Mouse (Mus musculus) neural tube, embryonic 13.5 days (tissue): ENCODE results near the gene Ube2q1. TPM values are rescaled to one million over a fixed set of nuclear protein-coding genes. Genes with fewer than 3 reads are reported as not detected.

Experiments
- ATAC-seq: fragments of 200-750 bp; cut with Nextera tagmentation; 2 replicates; pipeline ENCODE4 v1.8.0; 2017; ENCODE audit warnings: low read depth, mild to moderate bottlenecking, moderate TSS enrichment, moderate library complexity
- H3K27ac ChIP-seq: fragments of 300-500 bp; sonication (generic); replicated peaks from 2 replicates; pipeline ENCODE4 v1.5.1; 2015; ENCODE audit warnings: moderate library complexity, mild to moderate bottlenecking, inconsistent platforms
- H3K27me3 ChIP-seq: fragments of 300-500 bp; sonication (generic); 2 replicates; pipeline ENCODE4 v1.6.1; 2015; ENCODE audit warnings: mild to moderate bottlenecking, inconsistent platforms
- H3K36me3 ChIP-seq: fragments of 300-500 bp; sonication (generic); 2 replicates; pipeline ENCODE4 v1.6.1; 2015; ENCODE audit warnings: mild to moderate bottlenecking, inconsistent platforms
- H3K4me1 ChIP-seq: fragments of 300-500 bp; sonication (generic); replicated peaks from 2 replicates; pipeline ENCODE4 v1.6.1; 2015; ENCODE audit warnings: inconsistent platforms
- H3K4me2 ChIP-seq: fragments of 300-500 bp; sonication (generic); 2 replicates; pipeline ENCODE4 v1.6.1; 2015; ENCODE audit warnings: inconsistent platforms, mild to moderate bottlenecking, moderate library complexity
- H3K4me3 ChIP-seq: fragments of 300-500 bp; sonication (generic); 2 replicates; pipeline ENCODE4 v1.5.1; 2015; ENCODE audit warnings: mild to moderate bottlenecking, inconsistent platforms
- H3K9ac ChIP-seq: fragments of 300-500 bp; sonication (generic); 2 replicates; pipeline ENCODE4 v1.6.1; 2015; ENCODE audit warnings: moderate library complexity, mild to moderate bottlenecking, inconsistent platforms
- H3K9me3 ChIP-seq: fragments of 300-500 bp; sonication (generic); 2 replicates; pipeline ENCODE4 v1.6.1; 2016; ENCODE audit warnings: inconsistent platforms
- WGBS: fragments of 180-500 bp; shearing (Covaris S2); methylation state at CpG from one replicate; pipeline ENCODE4 v1.1.7; 2015; 5-methylcytosine and 5-hydroxymethylcytosine counted together
- polyA plus RNA-seq: library from polyadenylated mRNA; unstranded; fragments of >200 nt; fragmentation: Nextera tagmentation; extraction: Ambion mirVana; gene quantifications from 2 replicates; pipeline ENCODE4 v1.2.1, GENCODE M21; 2015

Ube2q1 gene
- polyA plus RNA-seq, 1 experiment from 2014 or later: 15.2 TPM

- Histone ChIP-seq H3K27me3 (no peaks in the 10 kb centered on the region), H3K9ac (no peak overlapping the region), H3K4me3 (no peak overlapping the region), H3K4me1 (no peaks in the 10 kb centered on the region), H3K9me3 (0 out of 2 replicates have a peak, but pooled peaks cover 5% of the 10 kb centered on the region), H3K4me2 (no peak overlapping the region), H3K27ac (no peak overlapping the region), H3K36me3 (no peaks in the 10 kb centered on the region)
- WGBS: 53% methylated on average over 9 of the region's 9 CpGs
- no peak for ATAC-seq
Observed at GRCm38 (mm10) chr3:89808638-89809037, 35.2 kb downstream of the Ube2q1 start.

GRCm38 (mm10) chr3:89810841-89811240 is 37.4 kb downstream of the Ube2q1 start:
- no peaks in the 10 kb centered on the region for H3K36me3 ChIP-seq
- no peak for ATAC-seq
- H3K4me3 ChIP-seq: no peak overlapping the region

GRCm38 (mm10) chr3:89812166-89812565 is 38.8 kb downstream of the Ube2q1 start:
- H3K27me3 ChIP-seq: no peaks in the 10 kb centered on the region; the same call in 1 of the 2 replicates
- WGBS: 69% methylated on average over 3 of the region's 3 CpGs
- H3K9ac ChIP-seq: no peak overlapping the region
- 0 out of 2 replicates have a peak, but pooled peaks cover 5% of the 10 kb centered on the region for H3K9me3 ChIP-seq
- no peaks in the 10 kb centered on the region for H3K36me3 ChIP-seq
- no peak overlapping the region for H3K4me3 ChIP-seq
- no peak for ATAC-seq
- H3K4me2 ChIP-seq: no peak overlapping the region
- no peak overlapping the region for H3K27ac ChIP-seq
- no peaks in the 10 kb centered on the region for H3K4me1 ChIP-seq

More at GRCm38 (mm10) chr3:89810841-89811240, 37.4 kb downstream of the Ube2q1 start:
- Histone ChIP-seq H3K4me2 (no peak overlapping the region), H3K9me3 (0 out of 2 replicates have a peak, but pooled peaks cover 5% of the 10 kb centered on the region), H3K27ac (no peak overlapping the region), H3K27me3 (no peaks in the 10 kb centered on the region), H3K4me1 (no peaks in the 10 kb centered on the region), H3K9ac (no peak overlapping the region)

GRCm38 (mm10) chr3:89814051-89814450 is 40.6 kb downstream of the Ube2q1 start:
- Histone ChIP-seq H3K4me1 (no peaks in the 10 kb centered on the region), H3K27me3 (no peaks in the 10 kb centered on the region; the same call in 1 of the 2 replicates), H3K4me3 (no peak overlapping the region), H3K36me3 (no peaks in the 10 kb centered on the region), H3K27ac (no peak overlapping the region), H3K9ac (no peak overlapping the region), H3K9me3 (0 out of 2 replicates have a peak, but pooled peaks cover 5% of the 10 kb centered on the region), H3K4me2 (no peak overlapping the region)
- WGBS: 80% methylated on average over 7 of the region's 7 CpGs
- no peak for ATAC-seq

- WGBS: 62% methylated on average over 4 of the region's 4 CpGs
- no peaks in the 10 kb centered on the region for H3K36me3 ChIP-seq
- no peaks in the 10 kb centered on the region for H3K9me3 ChIP-seq
- no peak for ATAC-seq
- no peak overlapping the region for H3K9ac ChIP-seq
- no peaks in the 10 kb centered on the region for H3K4me1 ChIP-seq
- H3K27ac ChIP-seq: no peak overlapping the region
- no peak overlapping the region for H3K4me3 ChIP-seq
- no peak overlapping the region for H3K4me2 ChIP-seq
- no peaks in the 10 kb centered on the region; the same call in 1 of the 2 replicates for H3K27me3 ChIP-seq
Observed at GRCm38 (mm10) chr3:89817056-89817455, 43.6 kb downstream of the Ube2q1 start.

- Histone ChIP-seq H3K4me3 (no peak overlapping the region), H3K27ac (no peak overlapping the region), H3K4me1 (no peaks in the 10 kb centered on the region), H3K9me3 (no peaks in the 10 kb centered on the region), H3K9ac (no peak overlapping the region), H3K36me3 (no peaks in the 10 kb centered on the region), H3K27me3 (no peaks in the 10 kb centered on the region; the same call in 1 of the 2 replicates), H3K4me2 (no peak overlapping the region)
- 81% methylated on average over 3 of the region's 3 CpGs for WGBS
- no peak for ATAC-seq
Observed at GRCm38 (mm10) chr3:89818605-89819004, 45.2 kb downstream of the Ube2q1 start.

GRCm38 (mm10) chr3:89819897-89820296 is 46.5 kb downstream of the Ube2q1 start:
- Histone ChIP-seq H3K36me3 (no peaks in the 10 kb centered on the region), H3K9ac (no peak overlapping the region), H3K4me2 (no peak overlapping the region), H3K27ac (no peak overlapping the region), H3K27me3 (no peaks in the 10 kb centered on the region; the same call in 1 of the 2 replicates), H3K9me3 (no peaks in the 10 kb centered on the region), H3K4me1 (no peaks in the 10 kb centered on the region), H3K4me3 (no peak overlapping the region)
- no peak for ATAC-seq
- WGBS: 76% methylated on average over 7 of the region's 7 CpGs

- 89% methylated on average over 12 of the region's 12 CpGs for WGBS
- ATAC-seq: no peak
- Histone ChIP-seq H3K4me1 (no peaks in the 10 kb centered on the region), H3K4me3 (no peak overlapping the region), H3K27ac (no peak overlapping the region), H3K27me3 (no peaks in the 10 kb centered on the region; the same call in 1 of the 2 replicates), H3K9me3 (no peaks in the 10 kb centered on the region), H3K9ac (no peak overlapping the region), H3K36me3 (no peaks in the 10 kb centered on the region), H3K4me2 (no peak overlapping the region)
Observed at GRCm38 (mm10) chr3:89820311-89821095, 47.1 kb downstream of the Ube2q1 start.

GRCm38 (mm10) chr3:89821096-89821513 is 47.7 kb downstream of the Ube2q1 start:
- Histone ChIP-seq H3K36me3 (no peaks in the 10 kb centered on the region), H3K9me3 (no peaks in the 10 kb centered on the region), H3K4me1 (no peaks in the 10 kb centered on the region), H3K4me2 (no peak overlapping the region), H3K27me3 (no peaks in the 10 kb centered on the region; the same call in 1 of the 2 replicates), H3K9ac (no peak overlapping the region), H3K27ac (no peak overlapping the region), H3K4me3 (no peak overlapping the region)
- no peak for ATAC-seq
- WGBS: 85% methylated on average over 11 of the region's 11 CpGs

GRCm38 (mm10) chr3:89821548-89822480 is 48.4 kb downstream of the Ube2q1 start:
- no peaks in the 10 kb centered on the region for H3K27me3 ChIP-seq
- H3K4me1 ChIP-seq: no peaks in the 10 kb centered on the region
- no peak overlapping the region for H3K9ac ChIP-seq
- no peak overlapping the region for H3K4me2 ChIP-seq
- no peak overlapping the region for H3K4me3 ChIP-seq
- H3K9me3 ChIP-seq: no peaks in the 10 kb centered on the region
- no peaks in the 10 kb centered on the region for H3K36me3 ChIP-seq
- WGBS: 71% methylated on average over 10 of the region's 10 CpGs
- ATAC-seq: no peak
- no peak overlapping the region for H3K27ac ChIP-seq

- ATAC-seq: no peak
- peaks cover 3% of the 10 kb centered on the region; the same call in 1 of the 2 replicates for H3K9me3 ChIP-seq
- H3K4me3 ChIP-seq: no peak overlapping the region
- no peaks in the 10 kb centered on the region for H3K36me3 ChIP-seq
- WGBS: 77% methylated on average over 2 of the region's 2 CpGs
- H3K27ac ChIP-seq: no peak overlapping the region
- no peaks in the 10 kb centered on the region for H3K4me1 ChIP-seq
- H3K4me2 ChIP-seq: no peak overlapping the region
- H3K9ac ChIP-seq: no peak overlapping the region
- peaks cover 10% of the 10 kb centered on the region for H3K27me3 ChIP-seq
Observed at GRCm38 (mm10) chr3:89823594-89823993, 50.2 kb downstream of the Ube2q1 start.

GRCm38 (mm10) chr3:89826295-89826694 is 52.9 kb downstream of the Ube2q1 start:
- ATAC-seq: no peak

More at GRCm38 (mm10) chr3:89826295-89826694, 52.9 kb downstream of the Ube2q1 start:
- no peak overlapping the region for H3K4me2 ChIP-seq
- no peaks in the 10 kb centered on the region for H3K36me3 ChIP-seq
- WGBS: 69% methylated on average over 3 of the region's 3 CpGs
- no peak overlapping the region for H3K4me3 ChIP-seq
- peaks cover 3% of the 10 kb centered on the region; the same call in 1 of the 2 replicates for H3K9me3 ChIP-seq
- peaks cover 7% of the 10 kb centered on the region for H3K4me1 ChIP-seq
- H3K27ac ChIP-seq: no peak overlapping the region
- H3K9ac ChIP-seq: no peak overlapping the region
- H3K27me3 ChIP-seq: peaks cover 37% of the 10 kb centered on the region
